Mouse (Mus musculus): Measurements from ENCODE around the gene Pnkd. TPM values are rescaled to one million over a fixed set of nuclear protein-coding genes. Genes with fewer than 3 reads are reported as not detected.
A peak's percentile ranks its signal among the peaks of the same experiment; 100 is the strongest.
"Not testable (repeated sequence)": the region's sequence is repeated elsewhere in the genome, so short reads cannot be mapped to it uniquely, and the experiment has no call there.

Pnkd gene
- total and polyA plus RNA-seq, 2 experiments from 2014 or later = 116 to 135 TPM

GRCm38 (mm10) chr1:74393697-74394096 lies 109.0 kb downstream of the Pnkd start:
- TF ChIP-seq CTCF (IDR thresholded peaks at IDR 0.05) = no peak
- Histone ChIP-seq H3K36me3 (ENCODE audit: insufficient read depth, low read length) (no peaks in the 10 kb centered on the region), H3K4me2 (ENCODE audit: low read depth, low read length, poor library complexity, severe bottlenecking) (no peak overlapping the region), H3K9ac (replicated peaks; ENCODE audit: low read length, poor library complexity, severe bottlenecking) (no peak overlapping the region), H3K9me3 (ENCODE audit: low read length) (no peaks in the 10 kb centered on the region), H3K27me3 (ENCODE audit: insufficient read depth, low read length) (0 out of 2 replicates have a peak, but pooled peaks cover 13% of the 10 kb centered on the region), H3K27ac (ENCODE audit: low read depth, low read length) (no peak overlapping the region), H3K4me1 (ENCODE audit: insufficient read depth, low read length) (peaks cover 6% of the 10 kb centered on the region), H3K4me3 (ENCODE audit: low read depth, low read length) (no peak overlapping the region)
- no peak for DNase-seq (ENCODE audit: low spot score)
- WGBS = 89% methylated on average over 9 of the region's 9 CpGs
- ATAC-seq (ENCODE audit: low FRiP score) = no peak

- ATAC-seq (ENCODE audit: low FRiP score) (no peak), DNase-seq (ENCODE audit: low spot score) (no peak)
- 93% methylated on average over 9 of the region's 9 CpGs for WGBS
- no peak for TF ChIP-seq CTCF (IDR thresholded peaks at IDR 0.05)
- Histone ChIP-seq H3K4me2 (ENCODE audit: low read depth, low read length, poor library complexity, severe bottlenecking) (no peak overlapping the region), H3K9me3 (ENCODE audit: low read length) (no peaks in the 10 kb centered on the region), H3K27ac (ENCODE audit: low read depth, low read length) (no peak overlapping the region), H3K9ac (replicated peaks; ENCODE audit: low read length, poor library complexity, severe bottlenecking) (no peak overlapping the region), H3K36me3 (ENCODE audit: insufficient read depth, low read length) (no peaks in the 10 kb centered on the region), H3K4me3 (ENCODE audit: low read depth, low read length) (no peak overlapping the region), H3K4me1 (ENCODE audit: insufficient read depth, low read length) (peaks cover 6% of the 10 kb centered on the region), H3K27me3 (ENCODE audit: insufficient read depth, low read length) (0 out of 2 replicates have a peak, but pooled peaks cover 13% of the 10 kb centered on the region)
Measured at GRCm38 (mm10) chr1:74394311-74394710, 109.6 kb downstream of the Pnkd start.

- ATAC-seq (ENCODE audit: low FRiP score) = no peak
- 97% methylated on average over 15 of the region's 15 CpGs for WGBS
- peaks cover 6% of the 10 kb centered on the region for H3K4me1 ChIP-seq (ENCODE audit: insufficient read depth, low read length)
- no peaks in the 10 kb centered on the region for H3K36me3 ChIP-seq (ENCODE audit: insufficient read depth, low read length)
- H3K9me3 ChIP-seq (ENCODE audit: low read length) = no peaks in the 10 kb centered on the region
- DNase-seq (ENCODE audit: low spot score) = no peak
- no peak overlapping the region for H3K9ac ChIP-seq (replicated peaks; ENCODE audit: low read length, poor library complexity, severe bottlenecking)
- no peak overlapping the region for H3K4me3 ChIP-seq (ENCODE audit: low read depth, low read length)
- 0 out of 2 replicates have a peak, but pooled peaks cover 10% of the 10 kb centered on the region for H3K27me3 ChIP-seq (ENCODE audit: insufficient read depth, low read length)
- no peak for TF ChIP-seq CTCF (IDR thresholded peaks at IDR 0.05)
- no peak overlapping the region for H3K4me2 ChIP-seq (ENCODE audit: low read depth, low read length, poor library complexity, severe bottlenecking)
- no peak overlapping the region for H3K27ac ChIP-seq (ENCODE audit: low read depth, low read length)
Measured at GRCm38 (mm10) chr1:74394858-74395257, 110.1 kb downstream of the Pnkd start.

- H3K4me1 ChIP-seq (ENCODE audit: insufficient read depth, low read length) = peaks cover 6% of the 10 kb centered on the region
- 0 out of 2 replicates have a peak, but pooled peaks cover 6% of the 10 kb centered on the region for H3K27me3 ChIP-seq (ENCODE audit: insufficient read depth, low read length)
- H3K4me2 ChIP-seq (ENCODE audit: low read depth, low read length, poor library complexity, severe bottlenecking) = no peak overlapping the region
- no peaks in the 10 kb centered on the region for H3K9me3 ChIP-seq (ENCODE audit: low read length)
- DNase-seq (ENCODE audit: low spot score) (no peak), ATAC-seq (ENCODE audit: low FRiP score) (no peak)
- H3K9ac ChIP-seq (replicated peaks; ENCODE audit: low read length, poor library complexity, severe bottlenecking) = no peak overlapping the region
- no peak for TF ChIP-seq CTCF (IDR thresholded peaks at IDR 0.05)
- no peak overlapping the region for H3K4me3 ChIP-seq (ENCODE audit: low read depth, low read length)
- WGBS = 84% methylated on average over 12 of the region's 13 CpGs
- H3K36me3 ChIP-seq (ENCODE audit: insufficient read depth, low read length) = no peaks in the 10 kb centered on the region
- H3K27ac ChIP-seq (ENCODE audit: low read depth, low read length) = no peak overlapping the region
Measured at GRCm38 (mm10) chr1:74395290-74395689, 110.6 kb downstream of the Pnkd start.

- Histone ChIP-seq H3K4me2 (ENCODE audit: low read depth, low read length, poor library complexity, severe bottlenecking) (peak overlapping the region; percentile 76), H3K4me3 (ENCODE audit: low read depth, low read length) (peak overlapping the region; percentile 45)
- not testable (repeated sequence) for H3K27me3 ChIP-seq (ENCODE audit: insufficient read depth, low read length); H3K9ac ChIP-seq (replicated peaks; ENCODE audit: low read length, poor library complexity, severe bottlenecking); ATAC-seq (ENCODE audit: low FRiP score); H3K4me1 ChIP-seq (ENCODE audit: insufficient read depth, low read length); H3K9me3 ChIP-seq (ENCODE audit: low read length); DNase-seq (ENCODE audit: low spot score); H3K27ac ChIP-seq (ENCODE audit: low read depth, low read length); H3K36me3 ChIP-seq (ENCODE audit: insufficient read depth, low read length)
- WGBS = 14% methylated on average over 11 of the region's 12 CpGs
Measured at GRCm38 (mm10) chr1:74396456-74397222, 111.9 kb downstream of the Pnkd start.

- no peaks in the 10 kb centered on the region for H3K36me3 ChIP-seq (ENCODE audit: insufficient read depth, low read length)
- no peaks in the 10 kb centered on the region for H3K9me3 ChIP-seq (ENCODE audit: low read length)
- ATAC-seq (ENCODE audit: low FRiP score) = peak; percentile 83
- peak overlapping the region; percentile 44 for H3K9ac ChIP-seq (replicated peaks; ENCODE audit: low read length, poor library complexity, severe bottlenecking)
- peaks cover 1% of the 10 kb centered on the region; the same call in 1 of the 2 replicates for H3K4me1 ChIP-seq (ENCODE audit: insufficient read depth, low read length)
- DNase-seq (ENCODE audit: low spot score) = peak; percentile 92
- H3K4me3 ChIP-seq (ENCODE audit: low read depth, low read length) = peak overlapping the region; percentile 45
- no peaks in the 10 kb centered on the region for H3K27me3 ChIP-seq (ENCODE audit: insufficient read depth, low read length)
- TF ChIP-seq CTCF (IDR thresholded peaks at IDR 0.05) = peak; percentile 80
- under 1% methylated on average over 39 of the region's 41 CpGs for WGBS
- H3K4me2 ChIP-seq (ENCODE audit: low read depth, low read length, poor library complexity, severe bottlenecking) = peak overlapping the region; percentile 76
- H3K27ac ChIP-seq (ENCODE audit: low read depth, low read length) = peak overlapping the region; percentile 44
Measured at GRCm38 (mm10) chr1:74397268-74397918, 112.7 kb downstream of the Pnkd start.
